Mouse (Mus musculus): ENCODE measurements around the gene 9430007A20Rik. TPM values are rescaled to one million over a fixed set of nuclear protein-coding genes. Genes with fewer than 3 reads are reported as not detected.

9430007A20Rik gene
- not detected for polyA plus RNA-seq (2014; fragmentation: Illumina TruSeq; extraction: RNeasy Lipid Tissue Mini Kit (QIAGEN cat#74804); ENCODE audit: low read depth, low replicate concordance)

GRCm38 (mm10) chr4:144519522-144519921 is at the start of gene 9430007A20Rik:
TSS of gene 9430007A20Rik (plus strand) at chr4:144519822.

GRCm38 (mm10) chr4:144565034-144565433 is 45.4 kb downstream of the 9430007A20Rik start, which contains the start of gene Gm13124:
TSS of gene Gm13124 (minus strand) at chr4:144565134.

Other genes with a start within 250 kb of the 9430007A20Rik start
- gene Pramel5, start 239.3 kb upstream of the 9430007A20Rik start, polyA plus RNA-seq (2014; fragmentation: Illumina TruSeq; extraction: RNeasy Lipid Tissue Mini Kit (QIAGEN cat#74804); ENCODE audit: low read depth, low replicate concordance) = not detected
- not detected for gene Gm13128, start 189.6 kb upstream of the 9430007A20Rik start, polyA plus RNA-seq (2014; fragmentation: Illumina TruSeq; extraction: RNeasy Lipid Tissue Mini Kit (QIAGEN cat#74804); ENCODE audit: low read depth, low replicate concordance)
- gene Gm13119, start 161.9 kb upstream of the 9430007A20Rik start, polyA plus RNA-seq (2014; fragmentation: Illumina TruSeq; extraction: RNeasy Lipid Tissue Mini Kit (QIAGEN cat#74804); ENCODE audit: low read depth, low replicate concordance) = not detected
- gene Pramef20, start 141.9 kb upstream of the 9430007A20Rik start, polyA plus RNA-seq (2014; fragmentation: Illumina TruSeq; extraction: RNeasy Lipid Tissue Mini Kit (QIAGEN cat#74804); ENCODE audit: low read depth, low replicate concordance) = not detected
- 0.24 TPM for gene Pramef12, start 111.4 kb upstream of the 9430007A20Rik start, polyA plus RNA-seq (2014; fragmentation: Illumina TruSeq; extraction: RNeasy Lipid Tissue Mini Kit (QIAGEN cat#74804); ENCODE audit: low read depth, low replicate concordance)
- not detected for gene 1700012P22Rik, start 81.0 kb upstream of the 9430007A20Rik start, polyA plus RNA-seq (2014; fragmentation: Illumina TruSeq; extraction: RNeasy Lipid Tissue Mini Kit (QIAGEN cat#74804); ENCODE audit: low read depth, low replicate concordance)
- gene Gm9944, start 66.5 kb upstream of the 9430007A20Rik start, polyA plus RNA-seq (2014; fragmentation: Illumina TruSeq; extraction: RNeasy Lipid Tissue Mini Kit (QIAGEN cat#74804); ENCODE audit: low read depth, low replicate concordance) = not detected
- gene Aadacl3, start 56.1 kb upstream of the 9430007A20Rik start, polyA plus RNA-seq (2014; fragmentation: Illumina TruSeq; extraction: RNeasy Lipid Tissue Mini Kit (QIAGEN cat#74804); ENCODE audit: low read depth, low replicate concordance) = not detected
- gene Gm13124, start 45.3 kb downstream of the 9430007A20Rik start, polyA plus RNA-seq (2014; fragmentation: Illumina TruSeq; extraction: RNeasy Lipid Tissue Mini Kit (QIAGEN cat#74804); ENCODE audit: low read depth, low replicate concordance) = not detected
- not detected for gene Aadacl4, start 93.9 kb downstream of the 9430007A20Rik start, polyA plus RNA-seq (2014; fragmentation: Illumina TruSeq; extraction: RNeasy Lipid Tissue Mini Kit (QIAGEN cat#74804); ENCODE audit: low read depth, low replicate concordance)
- not detected for gene Gm436, start 166.5 kb downstream of the 9430007A20Rik start, polyA plus RNA-seq (2014; fragmentation: Illumina TruSeq; extraction: RNeasy Lipid Tissue Mini Kit (QIAGEN cat#74804); ENCODE audit: low read depth, low replicate concordance)
- not detected for gene Gm13178, start 201.6 kb downstream of the 9430007A20Rik start, polyA plus RNA-seq (2014; fragmentation: Illumina TruSeq; extraction: RNeasy Lipid Tissue Mini Kit (QIAGEN cat#74804); ENCODE audit: low read depth, low replicate concordance)